Mouse (Mus musculus) gastrocnemius, postnatal 4 days (tissue): Measurements from ENCODE around the gene Sept11. TPM values are rescaled to one million over a fixed set of nuclear protein-coding genes. Genes with fewer than 3 reads are reported as not detected.

ENCODE experiments used
- DNase-seq, 2 experiments: peaks; one replicate each; pipeline ENCODE4 v3.0.0; 2021 to 2022; ENCODE audit warnings: low spot score in 2 of 2, mixed read lengths in 2 of 2
- total RNA-seq, 2 experiments: library from RNA; stranded (reverse); gene quantifications; 2 replicates each; pipeline ENCODE4 v1.2.3; 2021

The Sept11 gene
- total RNA-seq, 2 experiments from 2014 or later: 246 to 256 TPM

- peak; percentile 24 to 45 for DNase-seq
Measured at GRCm38 (mm10) chr5:93093638-93094527, 646 bp downstream of the Sept11 start.

GRCm38 (mm10) chr5:93095301-93095700, 2.1 kb downstream of the Sept11 start:
- no peak for DNase-seq

GRCm38 (mm10) chr5:93097204-93097906, 4.1 kb downstream of the Sept11 start:
- DNase-seq: no peak

GRCm38 (mm10) chr5:93098219-93098618, 5.0 kb downstream of the Sept11 start:
- no peak for DNase-seq

GRCm38 (mm10) chr5:93098811-93099210, 5.6 kb downstream of the Sept11 start:
- no peak for DNase-seq

GRCm38 (mm10) chr5:93100906-93101305, 7.7 kb downstream of the Sept11 start:
- DNase-seq: no peak

- DNase-seq: peak in 1 of 2 experiments; percentile 38
Measured at GRCm38 (mm10) chr5:93101371-93101791, 8.1 kb downstream of the Sept11 start.

GRCm38 (mm10) chr5:93103603-93104002, 10.4 kb downstream of the Sept11 start:
- DNase-seq: no peak

- no peak for DNase-seq
Measured at GRCm38 (mm10) chr5:93104987-93105823, 12.0 kb downstream of the Sept11 start.

GRCm38 (mm10) chr5:93106048-93106447, 12.8 kb downstream of the Sept11 start:
- no peak for DNase-seq

GRCm38 (mm10) chr5:93108703-93109102, 15.5 kb downstream of the Sept11 start:
- no peak for DNase-seq

GRCm38 (mm10) chr5:93109555-93109954, 16.3 kb downstream of the Sept11 start:
- no peak for DNase-seq

- DNase-seq: no peak
Measured at GRCm38 (mm10) chr5:93112290-93112689, 19.1 kb downstream of the Sept11 start.

- no peak for DNase-seq
Measured at GRCm38 (mm10) chr5:93113517-93113916, 20.3 kb downstream of the Sept11 start.

- DNase-seq: peak in 1 of 2 experiments; percentile 58
Measured at GRCm38 (mm10) chr5:93114515-93114914, 21.3 kb downstream of the Sept11 start.

GRCm38 (mm10) chr5:93115059-93115458, 21.8 kb downstream of the Sept11 start:
- DNase-seq: no peak

- no peak for DNase-seq
Measured at GRCm38 (mm10) chr5:93115854-93116253, 22.6 kb downstream of the Sept11 start.

GRCm38 (mm10) chr5:93117648-93118047, 24.4 kb downstream of the Sept11 start:
- DNase-seq: no peak

GRCm38 (mm10) chr5:93121660-93122059, 28.4 kb downstream of the Sept11 start:
- DNase-seq: no peak

- DNase-seq: no peak
Measured at GRCm38 (mm10) chr5:93124031-93124826, 31.0 kb downstream of the Sept11 start.
